8 mouse cellular contexts compared by ENCODE assay signal in the genomic region with DNA sequence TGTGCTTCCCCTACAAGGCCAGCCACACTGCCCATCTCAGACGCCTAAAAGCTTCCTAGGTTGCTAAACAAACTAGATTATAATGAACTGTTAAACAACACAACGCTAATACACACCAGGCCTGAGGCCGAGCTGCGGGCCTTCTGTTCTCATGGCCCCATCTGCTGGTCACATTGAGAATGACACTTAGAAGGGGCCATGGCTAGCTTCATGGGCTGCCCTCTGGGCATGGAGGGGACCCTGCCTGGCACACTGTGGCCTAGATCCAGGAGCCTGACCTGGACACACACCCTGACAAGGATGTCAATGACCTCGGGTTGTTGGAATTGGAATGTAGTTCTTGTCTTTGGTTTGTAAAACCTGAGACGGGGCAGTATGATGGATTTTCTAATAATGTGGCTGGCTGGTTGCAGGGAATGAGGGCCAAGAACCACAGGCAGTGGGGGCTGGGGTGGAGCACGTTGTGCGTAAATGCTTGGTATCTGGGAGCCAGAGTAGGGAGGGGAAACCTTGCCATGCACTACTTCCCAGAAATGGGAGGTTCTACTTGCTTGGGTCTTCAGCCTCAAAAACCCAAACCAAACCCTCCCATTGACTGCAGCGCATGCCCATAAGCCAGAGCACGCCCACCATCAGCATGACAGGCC. TPM values are rescaled to one million over a fixed set of nuclear protein-coding genes. Genes with fewer than 3 reads are reported as not detected.
DNase-seq lines count a peak whose midpoint lies in the region; ATAC-seq and TF ChIP-seq lines count a peak whose summit lies in the region.

No protein-coding gene starts in this region.

- intact Hi-C loops in left cerebral cortex, postnatal 14 days (cut with DNase I), result loop anchor here (2.0 kb wide), 1 partner anchor 19 kb away; no protein-coding TSS in a partner anchor

- peaks cover 51% of the 10 kb centered on the region for H3K36me3 ChIP-seq in forebrain, embryonic 13.5 days (ENCODE audit: poor library complexity, severe bottlenecking)
- peaks cover 51% of the 10 kb centered on the region for H3K36me3 ChIP-seq in hindbrain, embryonic 13.5 days
- H3K36me3 ChIP-seq in small intestine, adult 2 months (ENCODE audit: control insufficient read depth, insufficient read depth, low read length), result peaks cover 45% of the 10 kb centered on the region

- TF ChIP-seq CTCF in small intestine, adult 2 months (IDR thresholded peaks at IDR 0.05; ENCODE audit: extremely low read depth, insufficient read length, insufficient replicate concordance, low read depth, low read length), result peak; percentile 91

- no peak for TF ChIP-seq POLR2A in small intestine, adult 2 months (IDR thresholded peaks at IDR 0.05; ENCODE audit: low read depth, low read length)

- H3K4me1 ChIP-seq in forebrain, embryonic 13.5 days, result peaks cover 9% of the 10 kb centered on the region; the same call in 1 of the 2 replicates
- peaks cover 53% of the 10 kb centered on the region for H3K4me1 ChIP-seq in hindbrain, embryonic 13.5 days (replicated peaks)
- H3K4me1 ChIP-seq in small intestine, adult 2 months (ENCODE audit: control insufficient read depth, insufficient read depth, insufficient read length, low read length), result no peaks in the 10 kb centered on the region

- H3K27ac ChIP-seq in forebrain, embryonic 13.5 days, result no peak overlapping the region
- peak overlapping the region; percentile 55; the same call in 1 of the 2 replicates for H3K27ac ChIP-seq in hindbrain, embryonic 13.5 days
- no peak overlapping the region for H3K27ac ChIP-seq in small intestine, adult 2 months (ENCODE audit: insufficient read depth, low read depth, low read length)

- no peaks in the 10 kb centered on the region for H3K27me3 ChIP-seq in forebrain, embryonic 13.5 days
- no peaks in the 10 kb centered on the region for H3K27me3 ChIP-seq in hindbrain, embryonic 13.5 days
- no peaks in the 10 kb centered on the region for H3K27me3 ChIP-seq in small intestine, adult 2 months (ENCODE audit: control insufficient read depth, insufficient read depth, low read length)

- WGBS in forebrain, embryonic 13.5 days, result 41% methylated on average over 10 of the region's 10 CpGs
- WGBS in hindbrain, embryonic 13.5 days, result 42% methylated on average over 10 of the region's 10 CpGs
- 31% methylated on average over 10 of the region's 10 CpGs for WGBS in small intestine, adult 2 months

- H3K9ac ChIP-seq in forebrain, embryonic 13.5 days, result no peak overlapping the region
- no peak overlapping the region for H3K9ac ChIP-seq in hindbrain, embryonic 13.5 days

- DNase-seq in layer of hippocampus, adult 11-12 months (ENCODE audit: low spot score), result peak; percentile 81
- DNase-seq in layer of hippocampus, adult 9-10 months (ENCODE audit: low spot score), result no peak
- peak; percentile 80 to 85 for DNase-seq in left cerebral cortex, postnatal 14 days (ENCODE audit: low spot score in 2 of 2)

- H3K4me3 ChIP-seq in forebrain, embryonic 13.5 days, result no peak overlapping the region
- H3K4me3 ChIP-seq in hindbrain, embryonic 13.5 days, result no peak overlapping the region
- H3K4me3 ChIP-seq in small intestine, adult 2 months (ENCODE audit: low read depth, low read length), result no peak overlapping the region

- no peak overlapping the region for H3K4me2 ChIP-seq in forebrain, embryonic 13.5 days
- H3K4me2 ChIP-seq in hindbrain, embryonic 13.5 days, result no peak overlapping the region

- H3K9me3 ChIP-seq in forebrain, embryonic 13.5 days (replicated peaks), result no peaks in the 10 kb centered on the region
- no peaks in the 10 kb centered on the region for H3K9me3 ChIP-seq in hindbrain, embryonic 13.5 days

- ATAC-seq in cerebellum, adult (ENCODE audit: insufficient number of reproducible peaks, low FRiP score, low TSS enrichment), result peak; percentile 31; the same call in 1 of the 2 replicates
- ATAC-seq in forebrain, embryonic 13.5 days, result peak; percentile 68
- peak; percentile 43 for ATAC-seq in hindbrain, embryonic 13.5 days (ENCODE audit: low FRiP score)
- peak; percentile 78 for ATAC-seq in megakaryocyte progenitor cell, adult 5-6 weeks (replicated peaks; ENCODE audit: poor library complexity)

RNA-seq across cellular contexts. Expression of gene Ptgir, which starts 7.6 kb away (rescaled TPM):
- 0.14 and 0.37 TPM in 2 replicates for polyA plus RNA-seq in forebrain, embryonic 13.5 days (2015; fragmentation: Nextera tagmentation; extraction: Ambion mirVana)
- polyA plus RNA-seq in hindbrain, embryonic 13.5 days (2015; fragmentation: Nextera tagmentation; extraction: Ambion mirVana), result 0.78 and 0.83 TPM in 2 replicates
- total RNA-seq in left cerebral cortex, postnatal 14 days (2021), result under 1 TPM in 1 of 2 experiments, not detected in 1; 0.11 TPM
- total RNA-seq in megakaryocyte progenitor cell, adult 5-6 weeks (2015), result 2.1 and 2.6 TPM in 2 replicates
- 1.8 and 4.0 TPM in 2 replicates for total RNA-seq in megakaryocyte progenitor cell, adult 5-6 weeks (2017)
- polyA plus RNA-seq in small intestine, adult 2 months (2012; rRNA removed), result 1.2 and 1.7 TPM in 2 replicates

RNA-seq across cellular contexts. Expression of gene Calm3, which starts 10.0 kb away (rescaled TPM):
- 271 and 296 TPM in 2 replicates for polyA plus RNA-seq in forebrain, embryonic 13.5 days (2015; fragmentation: Nextera tagmentation; extraction: Ambion mirVana)
- polyA plus RNA-seq in hindbrain, embryonic 13.5 days (2015; fragmentation: Nextera tagmentation; extraction: Ambion mirVana), result 307 and 317 TPM in 2 replicates
- 1,000 to 10,000 TPM; 2,088 to 2,136 TPM for total RNA-seq in left cerebral cortex, postnatal 14 days (2021)
- total RNA-seq in megakaryocyte progenitor cell, adult 5-6 weeks (2015), result 125 and 150 TPM in 2 replicates
- 419 and 440 TPM in 2 replicates for total RNA-seq in megakaryocyte progenitor cell, adult 5-6 weeks (2017)
- polyA plus RNA-seq in small intestine, adult 2 months (2012; rRNA removed), result 147 and 452 TPM in 2 replicates

RNA-seq across cellular contexts. Expression of gene Gng8, which starts 22.3 kb away (rescaled TPM):
- 9.2 and 18.2 TPM in 2 replicates for polyA plus RNA-seq in forebrain, embryonic 13.5 days (2015; fragmentation: Nextera tagmentation; extraction: Ambion mirVana)
- 6.1 and 8.2 TPM in 2 replicates for polyA plus RNA-seq in hindbrain, embryonic 13.5 days (2015; fragmentation: Nextera tagmentation; extraction: Ambion mirVana)
- 1 to 10 TPM; 1.2 to 1.5 TPM for total RNA-seq in left cerebral cortex, postnatal 14 days (2021)
- total RNA-seq in megakaryocyte progenitor cell, adult 5-6 weeks (2015), result not detected in 2 replicates
- total RNA-seq in megakaryocyte progenitor cell, adult 5-6 weeks (2017), result not detected in 2 replicates
- 2.1 and 2.2 TPM in 2 replicates for polyA plus RNA-seq in small intestine, adult 2 months (2012; rRNA removed)

RNA-seq across cellular contexts. Expression of gene Pnmal2, which starts 30.6 kb away (rescaled TPM):
- polyA plus RNA-seq in forebrain, embryonic 13.5 days (2015; fragmentation: Nextera tagmentation; extraction: Ambion mirVana), result 59.5 and 78.0 TPM in 2 replicates
- 110 and 117 TPM in 2 replicates for polyA plus RNA-seq in hindbrain, embryonic 13.5 days (2015; fragmentation: Nextera tagmentation; extraction: Ambion mirVana)
- total RNA-seq in left cerebral cortex, postnatal 14 days (2021), result 100 to 1,000 TPM; 215 to 249 TPM
- total RNA-seq in megakaryocyte progenitor cell, adult 5-6 weeks (2015), result not detected in 2 replicates
- total RNA-seq in megakaryocyte progenitor cell, adult 5-6 weeks (2017), result 0.20 TPM in 1 of 2 replicates, not detected in the other
- 1.2 and 1.4 TPM in 2 replicates for polyA plus RNA-seq in small intestine, adult 2 months (2012; rRNA removed)

RNA-seq across cellular contexts. Expression of gene Dact3, which starts 38.8 kb away (rescaled TPM):
- polyA plus RNA-seq in forebrain, embryonic 13.5 days (2015; fragmentation: Nextera tagmentation; extraction: Ambion mirVana), result 2.0 and 2.3 TPM in 2 replicates
- polyA plus RNA-seq in hindbrain, embryonic 13.5 days (2015; fragmentation: Nextera tagmentation; extraction: Ambion mirVana), result 2.8 and 2.9 TPM in 2 replicates
- total RNA-seq in left cerebral cortex, postnatal 14 days (2021), result 100 to 1,000 TPM; 130 to 141 TPM
- total RNA-seq in megakaryocyte progenitor cell, adult 5-6 weeks (2015), result not detected in 2 replicates
- total RNA-seq in megakaryocyte progenitor cell, adult 5-6 weeks (2017), result 0.04 and 0.17 TPM in 2 replicates
- polyA plus RNA-seq in small intestine, adult 2 months (2012; rRNA removed), result 21.6 and 24.2 TPM in 2 replicates
